Mouse (Mus musculus) hindbrain, embryonic 13.5 days (tissue): ENCODE data around the gene Pced1b. TPM values are rescaled to one million over a fixed set of nuclear protein-coding genes. Genes with fewer than 3 reads are reported as not detected.
"Not testable (repeated sequence)": the region's sequence is repeated elsewhere in the genome, so short reads cannot be mapped to it uniquely, and the experiment has no call there.

Experiments
- ATAC-seq: fragments of 200-750 bp; cut with Nextera tagmentation; 2 replicates; pipeline ENCODE4 v1.8.0; 2017; ENCODE audit warnings: moderate TSS enrichment; ENCODE audit not compliant: low FRiP score
- H3K27ac ChIP-seq: fragments of 300-500 bp; sonication (generic); 2 replicates; pipeline ENCODE4 v1.5.1; 2015; ENCODE audit warnings: inconsistent platforms, mild to moderate bottlenecking, moderate library complexity
- H3K27me3 ChIP-seq: fragments of 300-500 bp; sonication (generic); 2 replicates; pipeline ENCODE4 v1.6.1; 2015; ENCODE audit warnings: mild to moderate bottlenecking, inconsistent platforms
- H3K36me3 ChIP-seq: fragments of 300-500 bp; sonication (generic); 2 replicates; pipeline ENCODE4 v1.6.1; 2015; ENCODE audit warnings: mild to moderate bottlenecking, inconsistent platforms
- H3K4me1 ChIP-seq: fragments of 300-500 bp; sonication (generic); replicated peaks from 2 replicates; pipeline ENCODE4 v1.6.1; 2015; ENCODE audit warnings: inconsistent platforms
- H3K4me2 ChIP-seq: fragments of 300-500 bp; sonication (generic); 2 replicates; pipeline ENCODE4 v1.6.1; 2015; ENCODE audit warnings: inconsistent platforms, mild to moderate bottlenecking, moderate library complexity
- H3K4me3 ChIP-seq: fragments of 300-500 bp; sonication (generic); 2 replicates; pipeline ENCODE4 v1.5.1; 2015; ENCODE audit warnings: mild to moderate bottlenecking, inconsistent platforms
- H3K9ac ChIP-seq: fragments of 300-500 bp; sonication (generic); 2 replicates; pipeline ENCODE4 v1.6.1; 2015; ENCODE audit warnings: mild to moderate bottlenecking, inconsistent platforms
- H3K9me3 ChIP-seq: fragments of 300-500 bp; sonication (generic); 2 replicates; pipeline ENCODE4 v1.6.1; 2016; ENCODE audit warnings: inconsistent platforms
- WGBS: fragments of 180-500 bp; shearing (Covaris S2); methylation state at CpG from one replicate; pipeline ENCODE4 v1.1.7; 2015; 5-methylcytosine and 5-hydroxymethylcytosine counted together
- polyA plus RNA-seq: library from polyadenylated mRNA; unstranded; fragments of >200 nt; fragmentation: Nextera tagmentation; extraction: Ambion mirVana; gene quantifications from 2 replicates; pipeline ENCODE4 v1.2.1, GENCODE M21; 2015

Gene Pced1b
- polyA plus RNA-seq, 1 experiment from 2014 or later: 4.5 TPM

- not testable (repeated sequence) for H3K36me3 ChIP-seq, H3K27ac ChIP-seq, H3K4me3 ChIP-seq, ATAC-seq, H3K9ac ChIP-seq, H3K4me2 ChIP-seq, H3K9me3 ChIP-seq
- Histone ChIP-seq H3K27me3 (peaks cover 10% of the 10 kb centered on the region; the same call in 1 of the 2 replicates), H3K4me1 (peaks cover 15% of the 10 kb centered on the region)
- 55% methylated on average over 3 of the region's 3 CpGs for WGBS
These were observed 125.1 kb downstream of the Pced1b start for GRCm38 (mm10) chr15:97372043-97372442.

- H3K9me3 ChIP-seq: no peaks in the 10 kb centered on the region
- H3K36me3 ChIP-seq: no peaks in the 10 kb centered on the region
- peaks cover 19% of the 10 kb centered on the region for H3K4me1 ChIP-seq
- peaks cover 16% of the 10 kb centered on the region for H3K27me3 ChIP-seq
- WGBS: 42% methylated on average over 6 of the region's 6 CpGs
- ATAC-seq: no peak
- no peak overlapping the region for H3K4me2 ChIP-seq
- H3K27ac ChIP-seq: no peak overlapping the region
- no peak overlapping the region for H3K4me3 ChIP-seq
- no peak overlapping the region for H3K9ac ChIP-seq
These were observed 125.8 kb downstream of the Pced1b start for GRCm38 (mm10) chr15:97372611-97373131.

GRCm38 (mm10) chr15:97373203-97374084 lies 126.5 kb downstream of the Pced1b start:
- WGBS: 16% methylated on average over 25 of the region's 25 CpGs
- Histone ChIP-seq H3K9me3 (no peaks in the 10 kb centered on the region), H3K4me3 (no peak overlapping the region), H3K4me1 (peaks cover 19% of the 10 kb centered on the region), H3K27ac (no peak overlapping the region), H3K4me2 (peak overlapping the region; percentile 41), H3K36me3 (no peaks in the 10 kb centered on the region), H3K9ac (no peak overlapping the region), H3K27me3 (peaks cover 23% of the 10 kb centered on the region)
- ATAC-seq: no peak

- H3K4me1 ChIP-seq: peaks cover 19% of the 10 kb centered on the region
- H3K27me3 ChIP-seq: peaks cover 23% of the 10 kb centered on the region
- WGBS: 64% methylated on average over 8 of the region's 8 CpGs
- no peak overlapping the region; the same call in 1 of the 2 replicates for H3K4me2 ChIP-seq
- no peak overlapping the region for H3K9ac ChIP-seq
- no peaks in the 10 kb centered on the region for H3K36me3 ChIP-seq
- no peak overlapping the region for H3K27ac ChIP-seq
- H3K9me3 ChIP-seq: no peaks in the 10 kb centered on the region
- no peak for ATAC-seq
- no peak overlapping the region for H3K4me3 ChIP-seq
These were observed 127.4 kb downstream of the Pced1b start for GRCm38 (mm10) chr15:97374085-97374844.

GRCm38 (mm10) chr15:97374845-97375720 lies 128.2 kb downstream of the Pced1b start:
- Histone ChIP-seq H3K27ac (no peak overlapping the region), H3K4me3 (no peak overlapping the region), H3K36me3 (no peaks in the 10 kb centered on the region), H3K27me3 (peaks cover 23% of the 10 kb centered on the region), H3K4me2 (no peak overlapping the region), H3K9me3 (no peaks in the 10 kb centered on the region), H3K4me1 (peaks cover 19% of the 10 kb centered on the region), H3K9ac (no peak overlapping the region)
- WGBS: 83% methylated on average over 15 of the region's 15 CpGs
- ATAC-seq: no peak

GRCm38 (mm10) chr15:97376081-97376742 lies 129.3 kb downstream of the Pced1b start:
- peaks cover 19% of the 10 kb centered on the region for H3K4me1 ChIP-seq
- no peak overlapping the region for H3K9ac ChIP-seq
- WGBS: 26% methylated on average over 7 of the region's 7 CpGs
- no peak for ATAC-seq
- no peak overlapping the region for H3K27ac ChIP-seq
- peaks cover 23% of the 10 kb centered on the region for H3K27me3 ChIP-seq
- no peaks in the 10 kb centered on the region for H3K36me3 ChIP-seq
- H3K9me3 ChIP-seq: no peaks in the 10 kb centered on the region
- H3K4me2 ChIP-seq: no peak overlapping the region
- H3K4me3 ChIP-seq: no peak overlapping the region

- WGBS: 14% methylated on average over 19 of the region's 19 CpGs
- peaks cover 23% of the 10 kb centered on the region for H3K27me3 ChIP-seq
- H3K9ac ChIP-seq: no peak overlapping the region
- H3K4me2 ChIP-seq: 0 out of 2 replicates have a peak overlapping the region, but pooled peaks have one; percentile 17
- peaks cover 19% of the 10 kb centered on the region for H3K4me1 ChIP-seq
- no peak overlapping the region for H3K4me3 ChIP-seq
- ATAC-seq: no peak
- H3K36me3 ChIP-seq: no peaks in the 10 kb centered on the region
- no peaks in the 10 kb centered on the region for H3K9me3 ChIP-seq
- no peak overlapping the region for H3K27ac ChIP-seq
These were observed 129.9 kb downstream of the Pced1b start for GRCm38 (mm10) chr15:97376792-97377222.

GRCm38 (mm10) chr15:97378061-97378460 lies 131.2 kb downstream of the Pced1b start:
- 86% methylated on average over 4 of the region's 4 CpGs for WGBS

GRCm38 (mm10) chr15:97379489-97380304 lies 132.8 kb downstream of the Pced1b start:
- Histone ChIP-seq H3K27ac (no peak overlapping the region), H3K9me3 (no peaks in the 10 kb centered on the region), H3K4me2 (no peak overlapping the region), H3K9ac (no peak overlapping the region), H3K4me1 (peaks cover 12% of the 10 kb centered on the region), H3K36me3 (no peaks in the 10 kb centered on the region), H3K27me3 (peaks cover 23% of the 10 kb centered on the region), H3K4me3 (no peak overlapping the region)
- ATAC-seq: no peak
- 68% methylated on average over 11 of the region's 12 CpGs for WGBS

More at GRCm38 (mm10) chr15:97378061-97378460, 131.2 kb downstream of the Pced1b start:
- ATAC-seq: no peak
- Histone ChIP-seq H3K27me3 (peaks cover 23% of the 10 kb centered on the region), H3K4me1 (peaks cover 19% of the 10 kb centered on the region), H3K9ac (no peak overlapping the region), H3K4me2 (no peak overlapping the region), H3K9me3 (no peaks in the 10 kb centered on the region), H3K27ac (no peak overlapping the region), H3K4me3 (no peak overlapping the region), H3K36me3 (no peaks in the 10 kb centered on the region)

- no peaks in the 10 kb centered on the region for H3K4me1 ChIP-seq
- H3K27ac ChIP-seq: no peak overlapping the region
- H3K9me3 ChIP-seq: no peaks in the 10 kb centered on the region
- no peak for ATAC-seq
- 90% methylated on average over 3 of the region's 3 CpGs for WGBS
- H3K27me3 ChIP-seq: peaks cover 7% of the 10 kb centered on the region
- no peak overlapping the region for H3K4me2 ChIP-seq
- no peaks in the 10 kb centered on the region for H3K36me3 ChIP-seq
- H3K9ac ChIP-seq: no peak overlapping the region
- H3K4me3 ChIP-seq: no peak overlapping the region
These were observed 135.7 kb downstream of the Pced1b start for GRCm38 (mm10) chr15:97382567-97382966.
